Mouse (Mus musculus) bone marrow macrophage, adult 2 months (primary cell): ENCODE data around the gene Hist1h2ad.

Experiments used
- CTCF ChIP-seq: IDR thresholded peaks from 2 replicates; pipeline ENCODE4 v1.5.1; 2012; ENCODE audit warnings: low read depth, mild to moderate bottlenecking, low read length, moderate library complexity
- POLR2A ChIP-seq: IDR thresholded peaks from 2 replicates; pipeline ENCODE4 v1.6.1; 2012; ENCODE audit warnings: mild to moderate bottlenecking, low read depth, low read length, borderline replicate concordance

DNA sequence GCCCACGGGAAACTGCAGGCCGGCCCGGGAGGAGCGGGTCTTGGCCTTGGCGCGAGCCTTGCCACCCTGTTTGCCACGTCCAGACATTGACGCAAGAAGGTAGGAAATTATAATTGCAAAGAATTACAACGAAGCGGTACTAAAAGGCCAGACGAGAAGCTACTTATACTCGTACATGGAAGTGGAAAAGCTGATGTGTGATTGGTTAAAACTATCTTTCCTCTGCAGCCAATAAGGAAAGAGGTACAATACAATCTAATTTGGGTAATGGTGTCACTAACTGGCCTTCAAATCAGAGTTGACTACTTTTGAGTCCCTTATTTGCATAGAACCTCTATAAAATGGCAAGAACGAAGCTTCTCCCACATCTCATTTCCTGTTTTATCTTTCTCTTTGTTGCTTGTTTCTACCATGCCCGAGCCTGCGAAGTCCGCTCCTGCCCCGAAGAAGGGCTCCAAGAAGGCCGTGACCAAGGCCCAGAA, 3.1 kb upstream of the Hist1h2ad start, which contains the start of the genes Hist1h2ae and Hist1h2bg:
- TF ChIP-seq POLR2A (no peak), CTCF (no peak)
